Mouse (Mus musculus) CD8-positive naive resting alpha-beta T cell, adult 57 days (primary cell): ENCODE measurements around the gene Tmem100. TPM values are rescaled to one million over a fixed set of nuclear protein-coding genes. Genes with fewer than 3 reads are reported as not detected.

Experiments
- total RNA-seq: library from RNA; stranded (reverse); gene quantifications from one replicate; pipeline ENCODE4 v1.2.4, GENCODE M21; 2023

Tmem100 gene
- not detected for total RNA-seq

DNA sequence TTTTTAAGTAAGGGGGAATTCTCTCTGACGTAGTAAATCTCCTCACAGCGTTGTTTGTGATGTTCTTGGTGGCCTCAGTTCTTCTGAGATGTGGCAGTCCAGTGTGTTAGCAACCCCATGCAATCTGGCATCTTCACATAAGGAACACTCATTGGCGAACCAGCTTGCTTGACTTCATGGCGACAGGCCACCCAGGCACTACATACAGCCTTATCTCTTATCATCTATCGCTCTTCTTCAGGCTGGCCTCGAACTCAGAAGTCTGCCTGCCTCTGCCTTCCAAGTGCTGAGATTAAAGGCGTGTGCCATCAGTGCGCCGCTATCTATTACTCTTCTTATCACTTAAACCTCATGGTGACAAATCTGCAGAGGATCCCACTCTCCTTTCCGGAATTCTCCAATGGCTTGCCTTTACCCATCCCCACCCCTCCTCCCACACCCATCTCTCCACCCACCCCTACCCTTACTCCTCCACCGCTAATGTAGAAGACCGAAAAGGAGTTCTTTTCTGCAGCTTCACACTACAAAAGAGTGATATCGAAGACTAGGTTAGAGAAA lies at the start of gene Tmem100:
Gene Tmem100, plus strand, starts transcription at position 508 of the 558 bp plus-strand sequence.

DNA sequence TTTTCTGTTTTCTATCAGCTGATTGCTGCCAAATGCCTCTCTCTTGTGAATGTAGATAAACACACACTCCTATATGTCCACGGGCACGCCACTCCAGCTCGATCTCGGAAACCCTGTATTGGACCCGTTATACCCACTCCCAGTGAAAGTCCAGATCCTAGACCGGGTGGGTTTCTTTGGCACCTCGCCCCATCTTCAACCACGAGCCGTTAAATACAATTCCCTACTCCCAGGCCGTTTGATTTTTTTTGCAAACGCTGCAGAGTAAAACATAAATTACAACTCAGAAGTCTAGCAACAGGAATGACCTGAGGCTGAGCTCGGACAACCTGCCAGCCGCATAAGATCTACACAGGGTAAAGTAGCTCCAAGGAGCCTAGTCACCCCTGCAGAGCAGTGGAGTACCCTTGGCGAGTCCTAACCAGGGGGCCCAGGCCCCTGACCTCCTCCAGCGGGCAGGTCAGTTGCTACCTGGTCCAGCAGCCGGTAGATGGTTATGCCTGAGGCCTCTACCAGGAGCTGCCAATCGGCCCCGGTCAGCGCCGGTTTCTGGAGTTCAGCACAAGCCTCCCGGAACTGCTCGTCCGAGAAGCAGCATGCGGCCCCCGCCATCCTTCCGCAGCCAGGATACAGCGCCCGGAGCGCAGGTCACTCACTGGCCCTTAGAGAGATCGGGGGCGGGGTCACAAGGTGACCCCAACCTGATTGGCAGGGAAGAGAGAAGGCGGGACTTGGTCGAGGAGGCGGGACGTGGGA lies 27.7 kb upstream of the Tmem100 start, which contains the start of gene Pctp:
Gene Pctp, minus strand, starts transcription at position 664 of the 756 bp plus-strand sequence.

Other genes with a start within 250 kb of the Tmem100 start
- 3.6 TPM for gene Pctp, start 27.5 kb upstream of the Tmem100 start, total RNA-seq
- 1.6 TPM for gene Gm45716, start 157.3 kb downstream of the Tmem100 start, total RNA-seq
- 31.3 TPM for gene Mmd, start 219.1 kb downstream of the Tmem100 start, total RNA-seq